Mouse (Mus musculus) adrenal gland, postnatal 36 days (tissue): ENCODE results near the gene Nhsl2. TPM values are rescaled to one million over a fixed set of nuclear protein-coding genes. Genes with fewer than 3 reads are reported as not detected.
"Not testable (repeated sequence)": the region's sequence is repeated elsewhere in the genome, so short reads cannot be mapped to it uniquely, and the experiment has no call there.

ENCODE experiments used
- DNase-seq, 2 experiments: peaks; one replicate each; pipeline ENCODE4 v3.0.0; 2021; ENCODE audit warnings: mixed read lengths in 1 of 2
- long read RNA-seq, 2 experiments: library from polyadenylated mRNA; stranded (forward); transcript quantifications; one replicate each; pipeline ENCODE4 v2.0.0; 2021; ENCODE audit warnings: borderline sequencing depth in 2 of 2
- total RNA-seq, 2 experiments: library from RNA; stranded (reverse); gene quantifications; 2 replicates each; pipeline ENCODE4 v1.2.3; 2021

The Nhsl2 gene
- 1 to 10 TPM; 3.6 to 7.1 TPM for total RNA-seq
- long read RNA-seq, experiment 1, partial matches to known transcripts, result 0 of 3 reads
- long read RNA-seq, experiment 1, other reads (novel, unspliced or antisense), result 3 of 3 reads
- long read RNA-seq, experiment 2, partial matches to known transcripts, result 0 of 1 reads
- long read RNA-seq, experiment 2, other reads (novel, unspliced or antisense), result 1 of 1 reads

DNA sequence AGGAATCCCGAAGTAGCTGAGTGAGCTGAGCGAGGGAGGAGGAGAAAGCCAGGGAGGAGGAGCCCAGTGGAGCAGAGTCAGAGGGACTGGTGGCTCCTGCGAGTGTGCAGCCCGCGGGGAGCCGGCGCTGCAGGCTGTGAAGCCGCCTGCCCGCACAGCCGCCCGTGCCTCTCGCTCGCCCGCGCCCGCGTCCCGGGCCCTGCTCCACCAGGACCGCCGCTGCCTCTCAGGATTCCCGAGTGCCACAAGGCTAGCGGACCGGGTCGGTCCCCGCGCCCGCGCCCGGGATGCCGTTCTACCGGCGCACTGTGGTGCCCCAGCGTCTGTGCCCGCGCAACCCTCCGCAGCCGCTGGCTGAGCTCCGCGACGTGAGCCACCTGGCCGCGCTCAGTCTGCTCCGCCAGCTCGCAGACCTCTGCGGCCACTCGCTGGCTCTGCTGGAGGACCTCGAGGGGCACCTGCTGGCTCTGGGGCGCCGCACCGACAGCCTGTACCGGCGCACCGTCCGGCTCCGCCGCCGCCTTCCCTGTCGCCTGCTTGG is at the start of gene Nhsl2:
Gene Nhsl2 (plus strand): TSS at position 105 of the 541 bp plus-strand sequence.
- peak; percentile 64 to 78 for DNase-seq

DNA sequence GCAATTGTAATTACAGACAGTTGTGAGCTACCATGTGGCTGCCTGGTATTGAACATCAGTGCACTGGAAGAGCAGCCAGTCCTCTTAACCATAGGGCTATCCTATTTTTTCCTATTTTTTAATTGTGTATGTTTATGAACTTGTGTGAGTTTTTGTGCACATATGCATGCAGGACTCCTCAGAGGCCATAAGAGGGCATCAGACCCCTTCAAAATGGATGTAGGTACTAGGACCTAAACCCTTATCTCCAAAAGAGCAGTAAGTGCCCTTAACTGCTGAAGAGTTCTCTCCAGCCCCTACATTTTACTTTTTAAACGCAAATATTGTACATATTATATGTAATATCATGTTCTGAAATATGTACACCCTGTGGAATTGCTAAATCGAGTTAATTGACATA is 43.7 kb upstream of the Nhsl2 start:
- DNase-seq, result no peak

DNA sequence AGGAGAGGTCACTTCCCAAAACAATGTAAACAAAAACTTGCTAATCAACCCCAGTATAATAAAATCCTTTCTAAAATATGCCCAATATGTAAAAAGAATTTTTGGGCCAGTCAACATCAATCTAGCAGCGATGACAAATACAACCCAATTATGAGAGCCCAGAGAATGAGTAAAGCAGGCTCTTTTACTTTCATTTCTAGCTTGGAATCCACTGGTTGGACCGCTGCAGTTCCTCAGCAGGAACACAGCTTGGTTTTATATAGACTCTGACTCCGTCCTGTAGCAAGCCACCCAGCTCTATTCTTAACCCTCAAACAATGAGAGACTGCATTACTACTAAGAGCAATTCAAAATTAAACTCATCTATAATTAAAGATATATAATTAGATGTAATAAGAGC is 37.4 kb upstream of the Nhsl2 start:
- no peak for DNase-seq

DNA sequence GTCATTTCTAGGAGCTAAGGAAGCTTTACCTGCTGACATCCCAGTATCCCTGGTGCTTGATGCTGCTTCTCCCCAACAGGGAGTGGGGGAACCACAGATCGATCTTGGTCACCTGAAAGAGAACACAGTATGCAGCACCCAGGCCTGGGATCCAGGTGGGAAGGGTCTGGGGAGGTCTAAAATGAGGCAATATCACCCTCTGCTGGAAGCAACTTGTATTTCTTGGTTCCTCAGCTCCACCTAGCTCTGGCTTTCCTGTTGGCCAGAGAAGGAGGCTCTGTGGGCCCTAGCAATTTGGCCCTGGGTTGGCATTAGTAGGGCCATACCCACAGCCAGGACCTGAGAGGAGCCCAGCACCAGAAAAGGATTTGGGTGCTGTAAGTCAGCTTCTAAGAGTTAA is 30.0 kb upstream of the Nhsl2 start:
- peak in 1 of 2 experiments; percentile 0 for DNase-seq

DNA sequence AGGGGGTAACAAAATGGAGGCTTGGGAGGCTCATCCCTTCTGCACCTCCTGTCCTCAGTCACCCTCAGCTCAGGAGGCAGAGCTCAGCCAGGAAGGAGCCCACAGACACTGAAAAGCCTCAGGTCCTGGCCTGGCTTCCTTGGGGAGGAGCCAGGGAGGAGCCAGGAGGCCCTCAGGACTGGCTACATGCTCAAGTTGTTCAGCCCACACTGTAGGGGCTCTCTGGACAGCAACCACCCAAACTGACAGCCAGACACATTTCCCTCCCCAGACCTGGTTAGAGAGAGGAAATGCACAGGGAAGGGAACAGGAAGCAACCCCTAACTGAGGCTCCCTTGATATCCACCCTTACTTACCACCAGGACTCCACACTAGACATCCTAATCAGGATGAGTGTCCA is 29.2 kb upstream of the Nhsl2 start:
- not testable (repeated sequence) for DNase-seq

DNA sequence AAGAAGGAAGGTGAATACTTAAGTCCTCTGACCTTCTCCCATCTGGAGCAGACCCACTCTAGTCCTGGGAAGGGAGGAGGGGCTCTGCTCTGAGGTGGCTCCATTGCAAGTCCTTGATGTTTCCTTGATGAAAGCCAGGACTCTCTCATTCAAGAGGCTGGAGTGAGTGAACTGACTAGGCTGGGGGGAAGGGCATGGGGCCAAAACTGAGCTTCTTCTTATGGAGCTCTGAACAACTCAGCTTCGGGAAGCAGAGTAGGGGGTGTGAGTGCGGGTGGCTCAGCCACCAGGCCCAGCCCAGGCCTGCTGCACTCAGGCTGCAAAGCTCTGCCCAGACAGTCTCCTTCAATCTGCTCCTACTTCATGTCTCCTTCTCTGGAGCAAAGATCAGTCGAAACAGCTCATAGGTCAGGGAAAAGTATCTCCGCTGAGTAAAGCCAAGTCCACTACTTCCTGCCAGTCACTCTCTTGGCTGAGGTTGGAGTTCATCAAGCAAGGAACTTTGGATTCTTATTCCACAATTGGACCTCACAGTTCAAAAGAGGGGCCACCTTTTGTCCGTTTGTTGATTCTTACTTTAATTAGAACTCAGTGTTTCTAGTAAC is 1.9 kb upstream of the Nhsl2 start:
- peak in 1 of 2 experiments; percentile 20 for DNase-seq

DNA sequence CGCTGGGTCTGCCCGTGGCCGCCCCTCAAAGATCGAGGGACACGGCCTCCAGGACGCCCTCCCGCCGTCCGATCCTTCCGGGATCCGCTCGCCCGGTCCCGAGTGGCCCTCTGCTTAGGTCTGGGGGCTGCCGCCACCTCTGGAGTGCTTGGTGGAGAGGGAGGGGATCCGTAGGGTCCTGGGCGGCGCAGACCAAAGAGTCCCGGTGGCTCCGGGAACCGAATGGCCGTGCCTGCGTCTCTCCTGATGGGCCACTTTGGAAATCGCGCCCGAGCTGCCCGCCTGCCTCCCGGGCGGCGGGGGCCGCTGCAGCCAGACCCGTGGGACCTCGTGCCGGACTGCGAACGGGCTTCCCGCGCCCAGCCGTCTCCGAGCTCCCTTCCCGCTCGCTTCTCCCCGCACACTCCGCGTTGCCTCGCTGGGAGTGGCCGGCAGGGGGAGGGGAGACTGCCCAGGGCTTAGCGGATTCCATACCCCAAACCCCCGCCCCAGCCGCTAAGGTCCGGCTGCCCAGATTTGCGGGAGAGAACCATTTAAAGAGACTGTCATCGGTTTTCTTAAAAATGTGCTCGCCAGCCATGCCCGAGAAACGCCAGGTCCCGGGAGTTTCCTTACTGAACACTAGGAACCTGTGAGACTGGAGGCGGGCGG is 841 bp downstream of the Nhsl2 start:
- DNase-seq, result peak; percentile 25 to 33

DNA sequence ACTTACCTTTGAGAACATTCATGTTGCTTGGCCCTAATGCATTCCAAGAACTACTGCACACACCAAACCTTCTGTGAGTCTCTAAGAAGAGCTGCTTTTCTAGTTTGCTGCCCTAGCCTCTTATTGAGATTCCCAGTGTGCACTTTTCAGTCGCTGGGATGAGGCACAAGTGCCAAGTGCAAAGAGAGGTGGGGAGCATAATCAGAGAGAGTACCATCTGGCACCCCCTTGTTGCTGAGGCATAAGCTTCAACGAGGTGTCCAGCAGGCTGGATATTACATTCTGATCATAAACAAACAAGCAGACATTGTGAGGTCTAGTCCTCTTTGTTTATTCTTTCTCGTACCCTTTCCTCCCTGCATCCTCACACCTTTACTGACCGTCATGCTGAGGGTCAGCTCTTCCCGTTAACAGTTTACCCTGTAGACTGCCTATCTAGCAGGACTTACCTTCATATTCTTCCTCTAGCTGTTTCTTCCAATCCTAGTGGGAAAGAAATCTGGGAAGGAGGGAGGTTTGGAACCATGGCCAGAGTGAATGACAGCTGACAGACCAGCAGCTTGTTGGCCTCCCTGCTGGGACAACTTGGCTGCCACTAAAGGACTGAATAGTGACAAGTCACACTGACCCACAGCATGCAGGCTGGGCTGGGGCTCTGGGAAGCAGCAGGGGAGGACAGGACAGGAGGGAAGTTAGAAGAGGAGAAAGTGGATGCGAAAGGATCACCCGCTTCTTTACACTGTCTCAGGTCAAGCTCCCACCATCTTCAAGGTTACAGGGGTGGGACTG is 2.6 kb downstream of the Nhsl2 start:
- no peak for DNase-seq

DNA sequence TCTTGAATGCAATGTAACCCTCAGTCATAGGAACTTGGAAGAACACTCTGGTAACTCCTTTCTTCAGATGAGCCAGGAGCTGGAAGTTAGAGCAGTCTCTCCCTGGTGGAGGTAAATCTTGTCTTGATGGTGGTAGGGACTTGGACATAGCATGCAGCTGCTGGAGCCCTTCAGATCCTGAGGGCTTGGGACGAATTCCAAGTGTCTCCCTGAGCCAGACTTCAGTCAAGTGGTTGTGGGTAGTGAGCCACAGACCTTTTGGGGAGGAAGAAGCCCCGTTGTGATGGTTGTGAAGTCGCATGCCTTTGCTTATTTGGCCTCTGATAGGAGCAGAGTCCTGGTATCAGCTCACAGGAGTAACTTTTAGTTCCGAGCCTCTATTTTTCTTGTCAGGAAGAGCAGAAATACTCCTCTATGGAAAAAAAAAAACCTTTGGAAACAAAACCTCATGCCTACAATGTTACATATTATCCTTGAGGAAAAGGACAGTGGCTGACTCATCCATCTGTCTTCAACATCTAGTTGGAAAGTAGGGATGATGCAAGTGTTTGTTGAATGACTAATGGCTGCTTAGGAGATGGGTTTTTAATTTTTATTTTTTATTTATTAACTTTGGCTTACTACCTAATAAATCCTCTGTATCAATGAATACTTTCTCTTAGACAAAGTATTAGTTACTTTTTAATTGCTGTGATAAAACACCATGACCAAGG is 14.6 kb downstream of the Nhsl2 start:
- peak in 1 of 2 experiments; percentile 20 for DNase-seq

DNA sequence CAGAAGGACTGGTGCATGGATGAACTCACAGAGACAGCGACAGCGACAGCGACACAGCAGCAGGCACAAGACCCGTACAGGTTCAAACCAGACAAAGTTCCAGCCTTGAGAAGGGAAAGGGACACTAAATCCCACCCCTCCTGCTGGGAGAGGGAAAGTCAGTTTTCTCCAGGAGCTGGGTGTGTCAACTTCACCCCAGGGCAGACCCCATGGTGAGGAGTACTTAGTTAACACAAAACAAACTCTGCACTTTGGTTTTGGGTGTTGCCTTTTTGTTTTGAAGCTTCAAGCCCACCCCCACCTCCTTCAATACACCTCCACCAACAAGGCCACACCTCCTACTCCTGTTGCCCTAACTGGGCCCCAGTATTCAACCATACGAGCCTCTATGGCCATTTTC is 15.6 kb downstream of the Nhsl2 start:
- DNase-seq, result no peak

DNA sequence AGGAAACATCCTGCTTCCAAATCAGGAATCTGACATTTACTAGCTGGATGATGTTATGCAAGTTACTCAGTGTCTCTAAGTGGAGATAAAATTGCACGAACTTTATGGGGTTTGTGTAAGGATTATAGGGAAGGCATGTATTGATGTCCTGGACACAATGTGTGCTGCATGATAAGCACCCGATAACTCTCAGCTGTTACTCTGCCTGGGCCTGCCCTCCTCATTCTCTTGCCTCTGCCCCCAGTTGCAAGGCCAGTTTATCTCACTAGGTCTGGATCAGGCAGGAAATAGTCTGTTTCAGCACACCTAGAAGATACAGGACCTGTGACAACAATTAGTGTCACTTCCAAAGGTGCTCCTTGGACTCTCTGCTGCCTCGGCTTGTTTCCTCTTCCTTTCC is 25.0 kb downstream of the Nhsl2 start:
- DNase-seq, result no peak

DNA sequence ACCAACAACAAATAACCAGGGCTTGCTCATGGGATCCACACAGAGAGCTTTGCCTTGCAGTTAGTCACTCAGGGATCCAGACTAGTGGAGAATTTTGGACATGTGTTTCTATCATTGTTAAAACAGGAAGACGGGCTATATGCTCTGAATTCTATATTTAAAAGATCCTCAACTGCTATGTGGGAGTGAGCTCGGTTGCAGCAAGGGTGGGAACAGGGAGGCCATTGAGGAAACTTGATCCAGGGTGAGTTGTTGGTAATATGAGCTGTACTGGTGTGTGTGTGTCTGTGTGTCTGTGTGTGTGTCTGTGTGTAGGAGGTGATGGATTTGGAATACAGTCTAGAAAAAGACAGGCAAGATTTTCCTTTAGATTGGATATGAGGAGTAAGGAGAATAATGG is 25.7 kb downstream of the Nhsl2 start:
- no peak for DNase-seq

DNA sequence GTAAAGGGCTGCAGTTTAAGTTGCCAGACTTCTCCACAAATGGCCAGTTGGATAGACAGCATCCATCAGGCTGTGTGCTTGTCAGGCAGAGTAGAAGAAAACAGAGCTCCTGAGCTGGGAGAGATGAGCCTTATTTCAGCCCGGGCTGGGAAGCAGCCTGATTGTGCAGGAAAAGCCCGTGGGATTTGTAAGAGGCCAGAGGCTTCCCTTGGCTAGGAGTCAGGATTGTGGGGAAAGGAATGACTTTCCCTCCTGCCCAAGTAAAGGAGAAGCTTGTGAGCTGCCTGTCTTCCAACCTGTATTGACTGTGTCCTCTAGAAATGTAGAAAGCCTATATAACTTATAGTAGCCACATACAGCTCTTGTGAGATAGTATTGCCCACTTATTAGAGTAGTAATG is 27.0 kb downstream of the Nhsl2 start:
- no peak for DNase-seq

DNA sequence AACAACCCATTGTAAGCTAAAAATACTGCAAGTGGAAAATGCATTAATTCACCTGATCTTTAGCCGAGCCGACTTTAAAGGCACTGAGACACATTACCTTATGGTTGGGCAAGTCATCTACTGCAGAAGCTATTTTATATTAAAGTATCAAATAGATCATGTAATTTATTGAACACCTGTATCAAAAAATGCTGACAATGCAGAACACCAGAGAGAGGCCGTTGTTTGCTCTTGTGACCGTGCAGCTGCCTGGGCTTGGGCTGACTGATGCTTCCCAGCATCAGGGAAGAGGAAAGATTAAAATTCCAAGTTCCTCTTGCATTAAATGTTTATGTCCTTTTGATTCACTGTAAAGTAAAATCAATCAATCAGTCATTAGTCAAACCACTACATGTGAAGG is 28.7 kb downstream of the Nhsl2 start:
- DNase-seq, result no peak

DNA sequence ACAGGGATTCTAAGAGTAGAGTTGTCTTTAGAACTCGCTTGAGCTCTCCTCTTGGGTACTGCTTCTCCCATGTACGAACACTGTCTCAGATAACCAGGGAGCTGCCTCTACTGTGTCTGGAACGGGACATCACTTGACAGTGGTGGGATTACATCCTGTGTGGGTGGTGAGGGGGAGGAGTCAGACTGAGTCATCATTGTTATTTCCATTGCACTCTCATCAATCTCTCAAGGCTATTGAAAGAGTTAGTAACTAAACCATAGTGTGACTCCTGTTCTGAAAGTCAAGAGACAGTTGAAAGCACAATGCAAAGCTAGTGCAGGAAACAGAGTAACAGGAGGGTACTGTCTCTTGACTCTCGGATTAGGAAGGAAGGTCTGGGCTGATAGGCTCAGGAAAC is 29.4 kb downstream of the Nhsl2 start:
- DNase-seq, result no peak

DNA sequence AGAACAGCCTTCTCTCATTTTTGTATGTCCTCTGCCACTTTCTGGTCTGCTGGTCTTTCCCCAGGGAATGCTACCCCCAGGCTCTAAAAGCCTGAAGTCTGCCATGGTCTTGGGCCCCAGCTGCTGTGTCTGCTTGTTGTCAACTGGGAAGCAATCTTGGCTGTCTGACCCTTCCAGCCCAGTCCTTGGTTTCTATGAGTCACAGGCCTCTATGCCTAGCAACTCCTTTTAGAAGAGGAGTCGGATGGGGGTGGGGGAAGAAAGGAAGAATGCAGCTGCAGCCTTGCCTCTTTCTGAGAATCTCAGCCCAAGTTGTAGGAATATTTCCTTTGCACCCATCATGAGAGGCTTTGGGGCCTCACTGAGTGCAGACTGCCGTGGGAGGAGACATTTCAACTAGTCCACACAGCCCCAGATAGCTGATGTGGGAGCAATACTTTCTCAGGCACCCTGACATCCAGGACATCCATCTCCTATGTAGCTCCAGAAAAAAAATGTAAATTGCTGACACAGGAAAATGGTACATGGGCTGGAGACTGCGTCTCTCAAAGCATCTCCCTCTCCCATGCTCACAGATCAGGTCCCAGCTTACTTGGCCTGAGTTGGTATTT is 33.1 kb downstream of the Nhsl2 start:
- DNase-seq, result peak; percentile 40 to 52

DNA sequence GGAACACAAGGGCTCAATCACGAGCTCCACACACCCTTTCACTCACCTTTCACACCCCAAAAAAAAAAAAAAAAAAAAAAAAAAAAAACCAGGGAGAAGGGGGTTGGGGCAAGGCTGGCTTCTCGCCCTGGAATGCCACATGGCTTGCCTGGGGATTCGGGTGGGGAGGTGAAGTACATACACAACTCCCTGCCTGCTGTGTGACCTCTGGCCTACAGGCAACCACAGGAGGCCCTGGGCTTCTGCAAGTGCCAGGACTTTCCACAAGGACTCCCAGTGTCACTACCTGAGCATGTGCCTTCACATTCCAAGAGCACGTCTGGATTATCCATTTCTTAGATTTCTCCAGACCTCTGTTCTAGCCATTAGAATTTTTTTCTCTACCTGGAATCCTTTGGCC is 40.2 kb downstream of the Nhsl2 start:
- peak in 1 of 2 experiments; percentile 7 for DNase-seq

DNA sequence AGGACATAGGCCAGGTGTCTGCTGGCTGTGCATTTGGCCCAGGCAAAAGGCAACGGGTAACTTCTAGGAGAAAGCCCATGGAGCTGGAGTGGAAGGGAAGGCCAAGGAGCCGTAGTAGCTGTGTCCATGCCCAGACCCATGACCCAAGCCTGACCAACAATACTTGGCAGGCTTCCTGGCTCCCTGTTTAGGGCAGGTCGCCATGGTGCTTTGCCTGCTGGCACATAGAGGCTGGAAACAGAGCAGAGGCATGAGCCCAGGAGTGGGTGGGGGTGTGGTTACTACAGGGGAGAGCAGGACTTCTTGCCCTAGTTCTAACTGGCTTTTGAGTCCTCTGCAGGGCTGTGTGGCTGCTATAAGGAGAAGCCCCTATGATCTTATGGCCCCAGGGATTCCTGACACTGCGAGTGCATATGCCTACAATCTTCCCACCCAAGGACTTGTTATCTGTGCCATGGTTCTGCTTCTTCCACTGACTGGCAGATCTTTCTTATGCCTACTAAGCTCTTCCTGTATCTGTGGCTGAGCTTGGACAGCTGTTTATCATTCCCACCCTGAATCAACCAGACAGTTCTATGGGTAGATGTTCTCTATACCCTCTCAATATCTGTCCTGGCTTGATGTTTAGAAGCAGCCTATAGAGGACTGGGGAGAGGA is 40.8 kb downstream of the Nhsl2 start:
- peak; percentile 57 for DNase-seq

DNA sequence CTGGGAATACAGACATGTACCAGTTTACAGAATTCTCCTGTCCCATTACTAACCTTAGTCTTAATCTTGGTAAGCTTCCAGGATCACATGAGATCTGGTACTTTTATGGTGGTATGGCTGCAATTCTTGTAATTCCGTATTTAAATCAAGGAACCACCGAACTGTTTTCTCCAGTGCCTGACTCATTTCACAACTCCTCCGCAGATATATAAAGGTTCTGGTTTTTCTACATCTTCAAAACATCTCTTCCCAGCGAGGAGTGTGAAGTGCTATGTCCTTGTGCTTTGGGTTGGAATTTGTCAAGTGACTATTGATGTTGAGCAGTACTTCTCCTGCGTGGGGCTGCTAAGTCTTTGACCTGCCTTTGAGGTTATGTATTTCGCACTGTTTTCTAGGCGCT is 44.6 kb downstream of the Nhsl2 start:
- DNase-seq, result no peak

DNA sequence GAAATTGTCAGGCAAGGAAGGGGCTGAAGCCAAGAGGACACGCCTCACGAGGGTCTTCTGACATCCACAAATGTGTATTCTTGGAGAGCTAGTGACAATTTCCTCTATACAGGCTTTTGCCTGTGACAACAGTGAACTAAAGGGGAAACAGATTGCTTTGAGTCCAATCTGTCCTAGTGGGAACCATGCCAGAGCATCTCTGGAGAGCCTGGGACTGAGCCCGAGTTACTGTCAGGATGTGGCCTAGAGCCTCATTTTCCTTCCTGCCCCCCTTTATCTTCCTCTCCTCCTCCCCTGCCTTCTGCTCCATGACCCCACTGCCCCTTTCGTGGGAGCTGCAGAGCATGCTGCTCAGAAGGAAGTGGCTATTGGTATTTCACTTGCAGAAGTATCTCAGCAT is 49.2 kb downstream of the Nhsl2 start:
- DNase-seq, result peak in 1 of 2 experiments; percentile 9
